Mouse (Mus musculus) kidney, postnatal 14 days (tissue): Measurements from ENCODE around the gene Camk2b.

Experiments used
- DNase-seq: peaks from one replicate; pipeline ENCODE4 v3.0.0; 2022; ENCODE audit warnings: mixed read lengths

Camk2b gene

GRCm38 (mm10) chr11:6048208-6048607 is 18.0 kb downstream of the Camk2b start:
- DNase-seq, result no peak

- DNase-seq, result no peak
Observed at GRCm38 (mm10) chr11:6038929-6039328, 27.2 kb downstream of the Camk2b start.

GRCm38 (mm10) chr11:6037686-6038085 is 28.5 kb downstream of the Camk2b start:
- DNase-seq, result no peak

DNA sequence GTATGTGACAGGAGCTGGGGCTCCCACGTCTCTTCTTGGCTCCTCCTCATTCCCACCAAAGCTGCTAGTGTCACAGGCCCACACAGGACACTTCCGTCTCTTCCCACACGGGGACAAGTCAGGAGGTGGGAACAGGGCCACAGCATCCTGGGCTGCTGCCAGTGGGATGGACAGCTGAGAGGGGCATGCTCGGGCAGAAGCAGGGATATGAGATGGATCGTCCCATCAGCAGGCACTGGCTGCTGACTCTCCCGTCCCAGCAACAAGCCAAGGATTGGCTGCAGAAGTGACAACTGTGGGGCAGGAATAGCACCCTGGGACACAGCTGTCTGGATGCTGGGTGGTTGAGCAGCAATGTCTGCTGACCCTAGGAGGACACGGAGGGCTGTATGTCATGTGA is 29.0 kb downstream of the Camk2b start:
- no peak for DNase-seq

DNA sequence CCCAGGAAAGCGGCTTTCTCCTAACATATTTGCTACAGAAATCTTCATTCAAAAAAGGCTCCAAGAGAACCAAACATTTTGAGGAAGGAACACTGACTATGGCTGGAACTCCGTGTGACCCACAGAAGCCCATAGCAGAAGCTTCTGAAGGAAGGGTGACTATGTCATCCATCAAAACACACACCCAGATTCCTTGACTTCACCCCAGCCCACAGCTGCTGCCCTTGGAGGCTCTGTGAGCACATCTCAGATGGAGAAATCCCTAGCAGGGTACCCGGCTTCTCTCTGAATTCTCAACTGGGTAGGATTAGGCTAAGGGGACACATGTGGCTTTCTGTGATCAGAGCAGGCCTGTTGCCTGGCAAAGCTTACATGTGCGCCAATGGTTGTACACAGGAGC is 29.7 kb downstream of the Camk2b start:
- no peak for DNase-seq

- no peak for DNase-seq
Observed at GRCm38 (mm10) chr11:6035521-6035920, 30.6 kb downstream of the Camk2b start.

DNA sequence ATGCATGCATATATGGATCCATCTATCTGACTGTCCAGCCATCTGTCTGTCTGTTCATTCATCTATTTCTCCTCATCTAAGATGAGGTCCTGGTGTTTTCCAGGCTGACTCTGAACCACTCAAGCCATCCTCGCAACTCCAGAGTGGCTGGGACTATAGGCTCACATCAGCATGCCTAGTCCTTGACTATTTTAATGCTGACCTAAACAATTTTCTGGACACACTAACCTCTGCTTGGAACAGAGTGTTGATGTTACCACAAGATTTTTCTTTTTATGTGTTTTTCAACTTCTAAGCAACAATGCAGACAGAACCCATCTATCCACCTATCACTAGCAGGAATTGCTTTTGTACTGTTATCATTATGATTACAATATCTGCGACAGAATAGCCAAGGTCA is 31.4 kb downstream of the Camk2b start:
- no peak for DNase-seq

- peak; percentile 27 for DNase-seq
Observed at GRCm38 (mm10) chr11:6033801-6034200, 32.4 kb downstream of the Camk2b start.

GRCm38 (mm10) chr11:6033147-6033546 is 33.0 kb downstream of the Camk2b start:
- peak; percentile 32 for DNase-seq

- DNase-seq, result no peak
Observed at GRCm38 (mm10) chr11:6030650-6031049, 35.5 kb downstream of the Camk2b start.

DNA sequence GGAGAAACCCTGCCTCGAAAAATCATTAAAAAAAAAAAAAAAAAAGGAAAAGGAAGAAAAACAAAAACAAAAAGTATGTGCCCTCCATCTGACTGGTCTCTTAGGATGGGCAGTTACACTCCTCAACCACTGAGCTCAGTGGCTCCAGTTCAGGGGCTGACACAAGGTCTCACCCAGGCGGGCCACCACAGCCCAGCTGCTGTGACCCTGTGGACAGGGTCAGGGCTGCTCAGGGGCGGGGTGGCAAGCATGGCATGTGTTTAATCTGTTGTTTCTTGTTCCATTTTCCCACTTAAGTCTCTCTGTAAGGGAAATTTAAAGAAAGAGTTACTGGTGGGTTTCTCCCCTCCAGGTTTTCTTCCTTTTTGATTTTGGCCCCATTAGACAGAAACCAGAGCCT is 36.4 kb downstream of the Camk2b start:
- no peak for DNase-seq

DNA sequence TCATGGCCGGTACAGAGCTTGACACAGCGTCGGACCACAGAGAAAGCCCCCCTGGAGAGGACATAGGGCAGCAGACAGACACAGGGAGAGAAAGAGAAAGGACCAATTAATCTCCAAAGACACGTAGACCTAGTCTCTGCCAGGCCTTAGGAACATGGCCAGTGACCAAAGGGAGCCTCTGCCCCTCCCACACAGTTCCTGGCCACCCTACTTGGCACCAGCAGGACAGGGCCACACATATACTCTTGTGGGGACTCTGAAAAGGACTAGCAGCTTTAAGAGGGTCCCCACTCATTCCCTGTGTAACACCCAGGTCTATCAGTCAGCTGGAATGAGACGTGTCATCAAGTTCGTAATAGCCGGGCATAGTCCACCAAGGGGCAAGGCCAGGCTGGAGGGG is 37.3 kb downstream of the Camk2b start:
- no peak for DNase-seq

DNA sequence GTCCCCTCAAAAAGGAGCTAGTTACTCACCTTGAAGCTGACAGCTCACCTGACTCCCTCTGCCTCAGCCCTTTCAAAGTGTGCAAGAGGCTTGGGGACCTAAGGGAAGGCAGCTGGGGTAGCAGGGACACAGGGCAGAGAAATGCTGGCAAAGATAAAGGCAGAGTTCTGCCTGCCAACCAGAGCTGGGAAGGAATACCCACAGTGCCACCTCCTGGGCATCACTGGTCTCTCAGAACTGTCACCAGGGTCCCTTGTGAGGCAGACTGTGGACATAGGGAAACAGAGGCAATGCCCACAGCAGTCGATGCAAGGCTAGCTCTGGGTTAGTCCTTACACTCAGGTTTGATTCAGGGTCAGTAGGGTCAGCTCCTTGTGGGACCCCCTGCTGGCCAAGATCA is 39.8 kb downstream of the Camk2b start:
- DNase-seq, result peak; percentile 56

DNA sequence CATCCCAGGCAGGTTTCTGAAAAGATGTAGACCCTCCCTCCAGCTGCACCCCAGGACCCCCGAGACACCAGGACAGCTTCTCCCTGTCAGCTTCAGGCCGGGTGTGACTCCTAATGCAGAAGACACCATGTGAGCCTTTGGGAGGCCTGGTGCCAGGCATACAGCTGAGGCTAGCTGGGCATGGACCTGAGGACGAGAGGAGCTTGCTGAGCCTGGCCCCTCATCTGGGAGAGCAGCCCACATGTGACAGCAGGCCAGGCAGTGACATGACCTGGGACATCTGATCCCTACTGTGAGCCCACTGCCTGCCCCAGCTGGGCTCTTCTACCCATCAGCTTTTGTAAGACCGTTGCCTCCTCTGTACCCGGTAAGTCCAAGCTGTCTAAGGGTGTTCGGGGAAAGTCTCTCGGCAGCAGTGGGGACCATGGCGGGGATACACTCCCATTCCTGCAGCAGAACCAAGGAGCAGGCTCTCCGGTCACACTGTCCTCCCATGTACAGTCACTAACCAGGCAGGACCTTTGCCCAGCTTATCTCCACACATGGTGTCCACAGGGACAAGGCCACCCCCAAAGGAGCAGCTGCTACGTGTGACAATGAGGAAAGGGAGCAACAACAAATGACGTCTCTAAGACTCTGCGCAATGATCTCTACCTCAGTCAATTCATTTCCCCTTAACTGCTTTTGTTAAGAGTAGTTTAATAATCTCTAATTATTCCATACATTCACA is 41.1 kb downstream of the Camk2b start:
- no peak for DNase-seq

DNA sequence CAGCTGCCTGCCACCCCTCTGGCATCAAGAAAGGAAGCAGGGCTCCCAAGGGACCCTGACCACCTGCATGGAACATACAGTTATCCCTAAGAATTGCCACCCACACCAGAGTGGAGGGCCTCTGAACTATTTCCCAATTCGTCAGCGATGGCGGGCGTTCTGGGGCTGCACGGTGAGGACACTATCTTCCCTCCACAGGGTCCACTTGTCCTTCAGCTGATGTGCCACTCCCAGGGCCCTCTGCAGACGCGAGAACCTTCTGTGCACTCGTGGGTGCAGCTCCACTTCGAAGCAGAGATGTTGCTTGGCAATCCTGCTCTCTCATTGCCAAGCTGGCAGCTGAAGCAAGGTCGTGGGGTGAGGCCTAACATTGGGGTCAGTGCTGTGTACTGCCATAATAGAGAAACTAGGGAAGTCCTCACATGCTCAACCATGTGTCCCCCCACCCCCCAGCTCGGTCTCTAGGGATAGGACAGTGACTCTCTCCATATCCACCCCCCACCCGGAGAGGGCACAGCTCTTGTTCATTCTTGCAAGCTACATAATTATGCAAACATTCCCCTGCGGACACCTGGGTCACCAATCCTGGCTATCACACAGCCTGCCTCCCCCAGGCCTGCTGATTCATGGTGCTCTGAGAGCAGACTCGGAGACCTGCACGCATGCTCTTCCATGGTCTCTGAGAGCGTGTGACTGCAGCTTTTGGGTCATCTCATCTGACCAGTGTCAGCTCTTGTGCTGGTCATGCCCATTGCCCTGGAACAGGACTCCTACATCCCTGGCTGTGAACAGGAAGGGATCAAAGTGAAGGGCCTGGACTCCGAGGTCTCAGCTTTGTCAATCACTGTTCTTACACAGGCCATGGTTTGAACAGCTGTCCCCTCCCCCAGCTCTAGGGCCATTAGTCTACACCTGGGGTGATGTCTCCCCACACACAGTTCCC is 45.0 kb downstream of the Camk2b start:
- no peak for DNase-seq

DNA sequence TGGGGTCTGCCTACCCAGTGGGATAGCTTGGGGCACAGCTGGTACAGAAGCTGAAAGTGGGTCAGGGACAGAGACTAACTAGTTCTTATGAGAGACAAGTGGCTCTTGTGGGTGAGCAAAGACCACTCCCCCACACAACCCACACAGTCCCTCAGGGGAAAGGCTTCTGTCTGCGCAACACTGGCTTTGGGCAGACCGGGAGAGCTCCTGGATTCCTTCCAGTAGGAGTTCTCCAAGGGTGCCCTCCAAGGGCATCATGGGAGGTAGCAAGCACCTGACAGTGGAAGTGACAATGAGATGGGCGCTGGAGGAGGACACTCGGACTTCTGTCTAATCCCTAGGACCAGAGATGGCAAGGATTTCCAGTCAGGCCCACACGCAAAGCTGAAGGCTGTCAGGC is 45.8 kb downstream of the Camk2b start:
- DNase-seq, result no peak

GRCm38 (mm10) chr11:6018218-6019010 is 47.7 kb downstream of the Camk2b start:
- DNase-seq, result no peak

DNA sequence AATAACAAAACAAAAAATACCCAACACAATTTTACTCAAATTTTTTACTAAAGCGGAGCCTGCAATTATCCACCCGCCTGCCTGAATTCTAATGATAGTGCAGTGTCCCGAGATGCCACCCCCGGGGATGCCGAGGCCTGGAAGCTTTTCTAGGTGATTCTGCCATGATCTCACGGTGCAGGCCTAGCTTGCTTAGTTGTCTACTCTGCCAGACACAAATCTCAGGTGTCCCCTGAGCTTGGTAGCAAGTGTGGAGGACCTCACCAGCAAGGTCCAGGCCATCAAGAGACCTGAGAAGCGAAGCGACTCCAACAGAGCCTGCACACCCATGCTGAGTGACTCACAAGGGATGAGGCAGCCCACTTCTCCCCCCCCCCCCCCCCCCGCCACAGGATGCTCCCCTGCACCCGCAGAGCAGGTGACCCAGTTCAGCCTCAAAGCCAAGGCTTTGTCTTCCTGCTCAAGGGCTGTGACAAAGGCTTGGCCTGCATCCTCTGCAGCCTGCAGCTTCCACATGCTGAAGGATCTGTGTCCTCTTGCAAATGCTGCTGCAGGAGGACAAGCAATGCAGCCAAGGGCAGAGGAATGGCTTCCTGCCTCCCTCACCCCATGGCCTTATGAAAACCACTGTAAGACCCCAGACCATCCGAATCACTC is 48.5 kb downstream of the Camk2b start:
- DNase-seq, result no peak

DNA sequence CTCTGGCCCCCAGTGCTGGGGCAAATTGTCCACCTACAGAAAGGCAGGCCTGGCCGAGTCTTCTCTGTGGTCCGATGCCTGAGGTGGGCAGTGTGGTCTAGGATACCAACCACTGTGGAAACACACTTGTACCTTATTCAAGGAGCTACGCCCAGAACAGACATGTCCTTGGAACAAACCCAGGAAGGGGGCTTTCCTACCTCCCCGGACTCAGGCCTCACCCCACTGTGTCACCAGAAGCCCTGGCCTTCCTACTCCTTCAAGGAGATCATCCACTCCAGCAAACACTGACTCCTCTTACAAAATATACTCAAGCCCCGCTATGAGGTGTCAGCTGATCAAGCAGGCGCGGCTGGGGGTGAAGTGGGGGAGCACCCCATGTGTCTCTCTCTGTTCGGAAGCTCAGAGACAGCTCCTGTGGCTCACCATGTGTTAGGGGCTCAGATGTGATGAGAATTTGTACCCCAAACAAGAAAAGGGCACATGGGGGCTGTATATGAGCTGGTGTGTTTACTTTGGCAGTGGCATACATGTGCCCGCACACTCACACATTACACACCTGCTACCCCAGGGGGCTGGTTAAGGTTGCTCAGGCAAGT is 49.3 kb downstream of the Camk2b start:
- no peak for DNase-seq

- DNase-seq, result no peak
Observed at GRCm38 (mm10) chr11:6016368-6016767, 49.8 kb downstream of the Camk2b start.

DNA sequence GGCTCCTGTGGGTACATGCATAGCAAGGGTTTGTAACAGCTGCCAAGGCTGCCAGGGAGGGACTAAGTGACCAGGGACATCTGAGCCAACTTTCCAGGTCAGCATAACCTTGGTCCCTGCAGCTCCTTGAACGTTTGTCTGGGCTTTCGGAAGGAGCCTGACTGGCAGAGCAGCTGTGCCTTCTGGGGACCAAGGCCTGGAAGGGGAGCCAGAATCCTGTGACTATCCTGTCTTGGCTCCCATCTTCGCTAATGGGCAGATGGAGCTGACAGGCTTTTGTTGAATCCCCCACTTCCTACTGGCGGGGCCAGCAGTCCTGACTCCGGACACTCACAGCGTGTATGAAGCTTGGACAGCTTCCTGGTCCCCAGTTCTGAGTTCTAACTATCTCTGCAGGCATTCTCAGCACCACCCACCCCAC is 51.1 kb downstream of the Camk2b start:
- no peak for DNase-seq

DNA sequence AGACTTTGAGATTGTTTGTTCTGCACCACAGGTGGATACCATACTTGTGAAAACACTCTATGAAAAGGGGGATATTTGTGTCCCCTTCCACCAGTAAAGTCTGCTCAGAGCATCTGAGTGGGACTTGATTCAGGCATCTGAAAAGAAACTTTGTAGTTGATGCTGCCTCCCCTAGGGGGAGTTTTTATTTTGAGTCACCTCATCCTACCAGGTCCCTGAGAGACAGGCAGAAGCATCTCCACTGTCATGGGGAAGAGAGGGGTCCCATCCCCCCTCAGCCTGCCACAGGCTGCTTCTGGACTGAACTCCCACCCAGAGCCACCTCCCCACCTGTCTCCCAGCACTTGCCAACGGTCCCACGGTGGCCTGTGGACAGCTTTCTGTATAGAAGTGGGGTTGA is 52.8 kb downstream of the Camk2b start:
- DNase-seq, result no peak
